Comparison of ENCODE assay signal across 14 mouse cellular contexts in the genomic region with DNA sequence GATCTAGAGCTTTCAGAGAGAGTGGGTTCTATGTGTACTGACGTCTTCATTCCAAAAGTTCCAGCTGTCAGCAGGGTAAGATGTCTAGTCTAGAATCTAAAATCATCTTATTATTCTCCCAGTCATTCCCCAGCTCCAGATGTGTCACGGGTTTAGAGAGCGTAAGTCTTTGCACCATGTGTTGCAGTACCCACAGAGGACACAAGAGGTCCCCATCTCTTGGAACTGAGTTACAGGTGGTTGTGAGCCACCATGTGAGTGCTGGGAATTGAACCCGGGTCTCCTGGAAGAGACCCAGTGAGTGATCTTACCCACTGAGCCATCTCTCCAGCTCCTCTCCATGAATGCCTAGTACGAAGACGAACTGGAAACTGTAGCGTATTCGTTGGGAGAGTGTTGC. TPM values are rescaled to one million over a fixed set of nuclear protein-coding genes. Genes with fewer than 3 reads are reported as not detected.
DNase-seq lines count a peak whose midpoint lies in the region; ATAC-seq and TF ChIP-seq lines count a peak whose summit lies in the region.
"Had no signal": no experiment of that assay in that cellular context is flagged by ENCODE, and none has a peak within 500 bp of the region (broad histone marks: within the 10 kb centered on the region; RNA-seq: fewer than 3 reads in every experiment).

No protein-coding gene starts in this region.

- H3K4me3 ChIP-seq in embryonic facial prominence, embryonic 11.5 days (ENCODE audit: low read depth, low read length): no peak overlapping the region
- no peak overlapping the region for H3K4me3 ChIP-seq in embryonic facial prominence, embryonic 10.5 days
- no peak overlapping the region for H3K4me3 ChIP-seq in liver, adult 2 months (ENCODE audit: insufficient read depth, low read depth, low read length)
- H3K4me3 ChIP-seq in liver, embryonic 11.5 days (ENCODE audit: low read depth, low read length): no peak overlapping the region
- no peak overlapping the region for H3K4me3 ChIP-seq in E14TG2a.4 (replicated peaks; ENCODE audit: low read length)
- no peak overlapping the region for H3K4me3 ChIP-seq in hindbrain, embryonic 11.5 days (ENCODE audit: low read depth, low read length)
- H3K4me3 ChIP-seq: midbrain, embryonic 10.5 days had no signal

- WGBS in embryonic facial prominence, embryonic 11.5 days: 91% methylated on average over 8 of the region's 8 CpGs
- 94% methylated on average over 8 of the region's 8 CpGs for WGBS in embryonic facial prominence, embryonic 10.5 days
- over 99% methylated on average over 8 of the region's 8 CpGs for WGBS in liver, adult 2 months
- WGBS in liver, embryonic 11.5 days: 90% methylated on average over 8 of the region's 8 CpGs
- WGBS in hindbrain, embryonic 11.5 days: 98% methylated on average over 8 of the region's 8 CpGs

- no peaks in the 10 kb centered on the region for H3K27me3 ChIP-seq in embryonic facial prominence, embryonic 11.5 days (ENCODE audit: control insufficient read depth, insufficient read depth, low read length)
- H3K27me3 ChIP-seq in embryonic facial prominence, embryonic 10.5 days (replicated peaks; ENCODE audit: low read depth, poor library complexity, severe bottlenecking): no peaks in the 10 kb centered on the region
- no peaks in the 10 kb centered on the region for H3K27me3 ChIP-seq in liver, adult 2 months (ENCODE audit: control insufficient read depth, insufficient read depth, low read length)
- H3K27me3 ChIP-seq in liver, embryonic 11.5 days (replicated peaks; ENCODE audit: control insufficient read depth, insufficient read depth, low read length): no peaks in the 10 kb centered on the region
- no peaks in the 10 kb centered on the region for H3K27me3 ChIP-seq in E14TG2a.4 (ENCODE audit: insufficient read depth, low read length)
- no peaks in the 10 kb centered on the region for H3K27me3 ChIP-seq in hindbrain, embryonic 11.5 days (ENCODE audit: control insufficient read depth, insufficient read depth, low read length)

- H3K9me3 ChIP-seq in embryonic facial prominence, embryonic 11.5 days (replicated peaks; ENCODE audit: control insufficient read depth, low read length): no peaks in the 10 kb centered on the region
- H3K9me3 ChIP-seq in embryonic facial prominence, embryonic 10.5 days: no peaks in the 10 kb centered on the region; the same call in 1 of the 2 replicates
- H3K9me3 ChIP-seq in liver, embryonic 11.5 days (ENCODE audit: control insufficient read depth, low read length): no peaks in the 10 kb centered on the region
- no peaks in the 10 kb centered on the region for H3K9me3 ChIP-seq in E14TG2a.4 (ENCODE audit: low read length)
- H3K9me3 ChIP-seq in hindbrain, embryonic 11.5 days (ENCODE audit: control insufficient read depth, low read length): no peaks in the 10 kb centered on the region

- no peak overlapping the region for H3K9ac ChIP-seq in embryonic facial prominence, embryonic 11.5 days (replicated peaks; ENCODE audit: low read length)
- no peak overlapping the region for H3K9ac ChIP-seq in liver, adult 2 months (ENCODE audit: low read depth, low read length)
- H3K9ac ChIP-seq in liver, embryonic 11.5 days (ENCODE audit: low read depth, low read length): no peak overlapping the region
- no peak overlapping the region for H3K9ac ChIP-seq in hindbrain, embryonic 11.5 days (ENCODE audit: low read depth, low read length)

- H3K27ac ChIP-seq in embryonic facial prominence, embryonic 11.5 days (replicated peaks; ENCODE audit: low read depth, low read length): no peak overlapping the region
- H3K27ac ChIP-seq in embryonic facial prominence, embryonic 10.5 days (replicated peaks): no peak overlapping the region
- H3K27ac ChIP-seq in liver, adult 2 months (replicated peaks; ENCODE audit: insufficient read depth, low read depth, low read length): no peak overlapping the region
- no peak overlapping the region for H3K27ac ChIP-seq in liver, embryonic 11.5 days (ENCODE audit: low read depth, low read length)
- no peak overlapping the region for H3K27ac ChIP-seq in hindbrain, embryonic 11.5 days (ENCODE audit: low read depth, low read length)
- H3K27ac ChIP-seq: midbrain, embryonic 10.5 days had no signal

- TF ChIP-seq POLR2A in liver, adult 2 months (IDR thresholded peaks at IDR 0.05; ENCODE audit: extremely low read depth, insufficient read depth, low read length): no peak

- peak; percentile 8; the same call in 1 of the 2 replicates for TF ChIP-seq CTCF in liver, adult 2 months (IDR thresholded peaks at IDR 0.05; ENCODE audit: low read depth, low read length)
- TF ChIP-seq CTCF in E14TG2a.4 (conservative IDR thresholded peaks at IDR 0.05; ENCODE audit: low read length): peak; percentile 76

- peaks cover 10% of the 10 kb centered on the region; the same call in 1 of the 2 replicates for H3K79me2 ChIP-seq in liver, adult 2 months (ENCODE audit: control insufficient read depth, insufficient read depth, low read length)

- peak; percentile 7 for DNase-seq in embryonic facial prominence, embryonic 11.5 days (ENCODE audit: low spot score)
- no peak for DNase-seq in embryonic facial prominence, embryonic 10.5 days (ENCODE audit: low spot score)
- no peak for DNase-seq in liver, adult 2 months (ENCODE audit: extremely low read depth, low read depth, low spot score)
- DNase-seq in liver, embryonic 11.5 days (ENCODE audit: low spot score): no peak
- peak; percentile 48 for DNase-seq in induced T-regulatory cell, adult 2 months (ENCODE audit: low read depth)
- no peak for DNase-seq in ovary, postnatal 36 days (ENCODE audit: low spot score)
- no peak for DNase-seq in hindbrain, embryonic 11.5 days (ENCODE audit: low spot score)
- DNase-seq: cerebellum, adult 11 months; kidney, adult 18-20 months; layer of hippocampus, adult 9-11 months; left cerebral cortex, postnatal 4 days; lung, adult 2 months had no signal

- peaks cover 2% of the 10 kb centered on the region for H3K36me3 ChIP-seq in embryonic facial prominence, embryonic 11.5 days (replicated peaks; ENCODE audit: control insufficient read depth, insufficient read depth, low read depth, low read length)
- H3K36me3 ChIP-seq in embryonic facial prominence, embryonic 10.5 days (replicated peaks): peaks cover 44% of the 10 kb centered on the region
- peaks cover 16% of the 10 kb centered on the region for H3K36me3 ChIP-seq in liver, adult 2 months (ENCODE audit: control insufficient read depth, insufficient read depth, low read length)
- peaks cover 12% of the 10 kb centered on the region; the same call in 1 of the 2 replicates for H3K36me3 ChIP-seq in liver, embryonic 11.5 days (ENCODE audit: control insufficient read depth, insufficient read depth, low read length)
- peaks cover 18% of the 10 kb centered on the region; the same call in 1 of the 2 replicates for H3K36me3 ChIP-seq in E14TG2a.4 (ENCODE audit: insufficient read depth, low read length)
- H3K36me3 ChIP-seq in hindbrain, embryonic 11.5 days (ENCODE audit: control insufficient read depth, insufficient read depth, low read length): no peaks in the 10 kb centered on the region; the same call in 1 of the 2 replicates

- no peak overlapping the region for H3K4me2 ChIP-seq in embryonic facial prominence, embryonic 11.5 days (ENCODE audit: low read depth, low read length)
- H3K4me2 ChIP-seq in liver, embryonic 11.5 days: no peak overlapping the region
- no peak overlapping the region for H3K4me2 ChIP-seq in hindbrain, embryonic 11.5 days (replicated peaks; ENCODE audit: low read depth, low read length)

- no peaks in the 10 kb centered on the region for H3K4me1 ChIP-seq in embryonic facial prominence, embryonic 11.5 days (ENCODE audit: control insufficient read depth, insufficient read depth, low read length)
- H3K4me1 ChIP-seq in embryonic facial prominence, embryonic 10.5 days: peaks cover 3% of the 10 kb centered on the region
- 0 out of 2 replicates have a peak, but pooled peaks cover 2% of the 10 kb centered on the region for H3K4me1 ChIP-seq in liver, adult 2 months (ENCODE audit: control insufficient read depth, insufficient read depth, low read length)
- H3K4me1 ChIP-seq in liver, embryonic 11.5 days (replicated peaks; ENCODE audit: control insufficient read depth, insufficient read depth, low read length): no peaks in the 10 kb centered on the region
- H3K4me1 ChIP-seq in E14TG2a.4 (replicated peaks; ENCODE audit: low read depth, low read length): peaks cover 7% of the 10 kb centered on the region; the same call in 1 of the 2 replicates
- no peaks in the 10 kb centered on the region for H3K4me1 ChIP-seq in hindbrain, embryonic 11.5 days (replicated peaks; ENCODE audit: control insufficient read depth, insufficient read depth, low read length)

- no peak for ATAC-seq in embryonic facial prominence, embryonic 11.5 days (replicated peaks; ENCODE audit: insufficient number of reproducible peaks, low FRiP score, low TSS enrichment, low read depth)
- ATAC-seq in liver, embryonic 11.5 days (replicated peaks; ENCODE audit: low FRiP score): no peak
- no peak for ATAC-seq in hindbrain, embryonic 11.5 days (ENCODE audit: low FRiP score)

RNA-seq across cellular contexts. Expression of gene Vps36, which starts 6.9 kb away (rescaled TPM):
- polyA plus RNA-seq in embryonic facial prominence, embryonic 11.5 days (2014; fragmentation: Nextera tagmentation; extraction: Ambion mirVana): 38.6 and 41.1 TPM in 2 replicates
- polyA plus RNA-seq in embryonic facial prominence, embryonic 10.5 days (2016; fragmentation: Nextera tagmentation; extraction: Ambion mirVana): 41.7 and 44.5 TPM in 2 replicates
- total RNA-seq in liver, adult 2 months (2014; rRNA removed): 11.2 and 14.4 TPM in 2 replicates
- polyA plus RNA-seq in liver, adult 2 months (2012; rRNA removed): 7.0 and 7.8 TPM in 2 replicates
- polyA plus RNA-seq in liver, embryonic 11.5 days (2014; fragmentation: Nextera tagmentation; extraction: Ambion mirVana): 27.8 and 29.1 TPM in 2 replicates
- 35.8 and 39.8 TPM in 2 replicates for polyA plus RNA-seq in hindbrain, embryonic 11.5 days (2014; fragmentation: Nextera tagmentation; extraction: Ambion mirVana)

RNA-seq across cellular contexts. Expression of gene Ckap2, which starts 13.9 kb away (rescaled TPM):
- polyA plus RNA-seq in embryonic facial prominence, embryonic 11.5 days (2014; fragmentation: Nextera tagmentation; extraction: Ambion mirVana): 62.6 and 66.9 TPM in 2 replicates
- polyA plus RNA-seq in embryonic facial prominence, embryonic 10.5 days (2016; fragmentation: Nextera tagmentation; extraction: Ambion mirVana): 48.6 and 51.9 TPM in 2 replicates
- 0.65 and 1.7 TPM in 2 replicates for total RNA-seq in liver, adult 2 months (2014; rRNA removed)
- 0.10 and 0.18 TPM in 2 replicates for polyA plus RNA-seq in liver, adult 2 months (2012; rRNA removed)
- 42.8 and 48.4 TPM in 2 replicates for polyA plus RNA-seq in liver, embryonic 11.5 days (2014; fragmentation: Nextera tagmentation; extraction: Ambion mirVana)
- polyA plus RNA-seq in hindbrain, embryonic 11.5 days (2014; fragmentation: Nextera tagmentation; extraction: Ambion mirVana): 52.1 and 58.7 TPM in 2 replicates

RNA-seq across cellular contexts. Expression of gene Thsd1, which starts 27.6 kb away (rescaled TPM):
- polyA plus RNA-seq in embryonic facial prominence, embryonic 11.5 days (2014; fragmentation: Nextera tagmentation; extraction: Ambion mirVana): 10.4 and 11.0 TPM in 2 replicates
- polyA plus RNA-seq in embryonic facial prominence, embryonic 10.5 days (2016; fragmentation: Nextera tagmentation; extraction: Ambion mirVana): 9.8 and 10.5 TPM in 2 replicates
- 2.1 and 2.5 TPM in 2 replicates for total RNA-seq in liver, adult 2 months (2014; rRNA removed)
- polyA plus RNA-seq in liver, adult 2 months (2012; rRNA removed): 1.9 and 2.1 TPM in 2 replicates
- polyA plus RNA-seq in liver, embryonic 11.5 days (2014; fragmentation: Nextera tagmentation; extraction: Ambion mirVana): 5.6 TPM in 2 replicates
- 8.8 and 10.8 TPM in 2 replicates for polyA plus RNA-seq in hindbrain, embryonic 11.5 days (2014; fragmentation: Nextera tagmentation; extraction: Ambion mirVana)

RNA-seq across cellular contexts. Expression of gene Nek3, which starts 33.2 kb away (rescaled TPM):
- 7.1 TPM in 2 replicates for polyA plus RNA-seq in embryonic facial prominence, embryonic 11.5 days (2014; fragmentation: Nextera tagmentation; extraction: Ambion mirVana)
- polyA plus RNA-seq in embryonic facial prominence, embryonic 10.5 days (2016; fragmentation: Nextera tagmentation; extraction: Ambion mirVana): 6.8 and 7.3 TPM in 2 replicates
- 1.1 and 1.5 TPM in 2 replicates for total RNA-seq in liver, adult 2 months (2014; rRNA removed)
- 0.56 and 0.71 TPM in 2 replicates for polyA plus RNA-seq in liver, adult 2 months (2012; rRNA removed)
- 3.4 and 3.9 TPM in 2 replicates for polyA plus RNA-seq in liver, embryonic 11.5 days (2014; fragmentation: Nextera tagmentation; extraction: Ambion mirVana)
- 10.2 and 10.5 TPM in 2 replicates for polyA plus RNA-seq in hindbrain, embryonic 11.5 days (2014; fragmentation: Nextera tagmentation; extraction: Ambion mirVana)

Comparison
In these comparisons a context has a peak if more than half of its experiments do, and no peak if none do; other contexts are left out.
1. DNase-seq: peak in embryonic facial prominence, embryonic 11.5 days (single experiment) and induced T-regulatory cell, adult 2 months (single experiment); none in embryonic facial prominence, embryonic 10.5 days (single experiment), liver, adult 2 months (single experiment), liver, embryonic 11.5 days (single experiment), ovary, postnatal 36 days (single experiment) and hindbrain, embryonic 11.5 days (single experiment).
2. RNA of gene Ckap2, which starts 13.9 kb away (polyA plus RNA-seq): 62.6 to 66.9 TPM in embryonic facial prominence, embryonic 11.5 days, 52.1 to 58.7 TPM in hindbrain, embryonic 11.5 days, 48.6 to 51.9 TPM in embryonic facial prominence, embryonic 10.5 days and 42.8 to 48.4 TPM in liver, embryonic 11.5 days; 0.10 to 0.18 TPM in liver, adult 2 months; every median in the first group is over 10 times any median in the second.